Mouse (Mus musculus) E14TG2a.4 (cell line): ENCODE data around the gene Hspb6.

Source experiments
- CTCF ChIP-seq: conservative IDR thresholded peaks from 2 replicates; pipeline ENCODE4 v1.5.1; 2014; ENCODE audit warnings: low read length
- NANOG ChIP-seq: IDR thresholded peaks from 2 replicates; pipeline ENCODE4 v1.6.1; 2014; ENCODE audit warnings: borderline replicate concordance, low read length, mixed read lengths
- POU5F1 ChIP-seq: IDR thresholded peaks from 2 replicates; pipeline ENCODE4 v1.6.1; 2014; ENCODE audit warnings: low read length, borderline replicate concordance

DNA sequence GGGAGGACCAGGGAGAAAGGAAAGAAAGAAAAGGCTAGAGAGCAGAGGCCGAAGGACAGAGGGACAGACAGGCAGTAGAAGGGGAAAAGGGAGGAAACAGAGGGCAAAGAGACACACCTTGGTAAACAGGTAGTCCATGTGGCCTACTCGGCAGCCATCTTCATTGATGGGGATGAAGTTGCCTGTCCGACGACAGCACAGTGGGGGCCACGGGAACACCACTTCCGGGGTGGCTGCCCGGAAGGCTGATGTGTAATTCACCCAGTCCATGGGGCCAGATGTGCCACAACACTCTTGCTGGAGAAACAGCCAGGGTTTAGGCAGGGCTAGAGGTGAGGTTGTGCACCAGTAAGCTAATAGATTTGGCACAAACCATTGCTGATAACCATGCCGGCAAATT lies 53.0 kb downstream of the Hspb6 start:
- TF ChIP-seq CTCF (no peak), POU5F1 (no peak), NANOG (no peak)
